ENCODE assay signal across 12 mouse cellular contexts in the genomic region with DNA sequence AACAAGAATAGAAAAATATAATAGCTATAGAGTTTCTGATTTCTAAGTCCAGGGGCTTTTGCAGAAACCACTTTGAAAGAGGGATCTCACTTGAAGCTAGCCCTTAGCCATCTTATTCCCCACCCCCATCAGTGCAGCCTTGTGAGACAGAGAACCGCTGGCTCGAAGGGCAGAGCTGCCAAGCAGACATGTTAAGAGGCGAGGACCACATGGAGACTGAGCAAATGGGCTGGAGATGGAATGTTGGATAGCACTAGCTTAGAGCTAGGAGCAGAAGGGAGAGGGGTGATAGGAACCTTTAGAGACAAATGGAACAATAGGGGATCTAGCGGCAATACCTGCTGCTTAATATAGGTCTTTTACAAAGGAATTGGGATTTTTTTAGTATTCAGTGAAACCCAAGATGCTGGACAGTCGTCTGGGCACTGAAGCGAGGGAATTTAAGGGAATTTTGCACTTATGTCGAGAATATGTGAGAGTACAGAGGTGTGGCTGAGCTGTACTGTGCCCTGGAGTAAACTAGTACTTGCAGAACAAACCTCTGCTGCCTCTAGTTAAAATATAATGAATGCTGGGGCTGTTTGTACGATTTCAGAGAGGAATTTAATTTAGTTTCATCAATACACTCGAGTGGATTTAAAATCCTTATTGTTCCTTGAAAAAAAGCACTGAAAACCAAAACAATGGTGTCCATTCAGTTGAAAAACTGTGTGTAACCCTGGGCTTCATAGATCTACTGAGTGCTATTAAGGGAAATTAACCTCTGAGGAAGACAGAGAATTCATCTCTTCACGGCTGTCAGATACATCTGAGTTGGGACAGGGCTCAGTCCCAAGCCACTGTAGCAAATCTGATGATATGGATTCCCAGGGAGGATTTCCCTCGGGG.
DNase-seq lines count a peak whose midpoint lies in the region; ATAC-seq lines count a peak whose summit lies in the region.
"Had no signal": no experiment of that assay in that cellular context is flagged by ENCODE, and none has a peak within 500 bp of the region (broad histone marks: within the 10 kb centered on the region; RNA-seq: fewer than 3 reads in every experiment).

No protein-coding gene starts in this region.

- no peak overlapping the region for H3K9ac ChIP-seq in neural tube, embryonic 12.5 days
- H3K9ac ChIP-seq in neural tube, embryonic 15.5 days (replicated peaks), result no peak overlapping the region
- no peak overlapping the region for H3K9ac ChIP-seq in hindbrain, embryonic 12.5 days
- no peak overlapping the region for H3K9ac ChIP-seq in midbrain, embryonic 16.5 days (ENCODE audit: low read depth, low read length)

- no peak overlapping the region for H3K4me2 ChIP-seq in neural tube, embryonic 12.5 days (replicated peaks)
- no peak overlapping the region for H3K4me2 ChIP-seq in neural tube, embryonic 15.5 days
- H3K4me2 ChIP-seq in hindbrain, embryonic 12.5 days (replicated peaks), result no peak overlapping the region
- H3K4me2 ChIP-seq in midbrain, embryonic 16.5 days (ENCODE audit: low read length), result no peak overlapping the region
- H3K4me2 ChIP-seq: liver, embryonic 11.5 days had no signal

- H3K4me1 ChIP-seq in heart, embryonic 10.5 days, result 0 out of 2 replicates have a peak, but pooled peaks cover 8% of the 10 kb centered on the region
- peaks cover 25% of the 10 kb centered on the region for H3K4me1 ChIP-seq in neural tube, embryonic 12.5 days
- H3K4me1 ChIP-seq in neural tube, embryonic 15.5 days, result peaks cover 17% of the 10 kb centered on the region
- H3K4me1 ChIP-seq in hindbrain, embryonic 12.5 days, result peaks cover 27% of the 10 kb centered on the region
- H3K4me1 ChIP-seq in midbrain, embryonic 16.5 days (ENCODE audit: control insufficient read depth, insufficient read depth, low read length), result peaks cover 17% of the 10 kb centered on the region
- H3K4me1 ChIP-seq: megakaryocyte, embryonic 14.5 days had no signal

- no peak overlapping the region for H3K4me3 ChIP-seq in heart, embryonic 10.5 days
- H3K4me3 ChIP-seq in neural tube, embryonic 12.5 days, result no peak overlapping the region
- H3K4me3 ChIP-seq in neural tube, embryonic 15.5 days (replicated peaks), result no peak overlapping the region
- H3K4me3 ChIP-seq in hindbrain, embryonic 12.5 days, result no peak overlapping the region
- H3K4me3 ChIP-seq in midbrain, embryonic 16.5 days (ENCODE audit: low read depth, low read length), result no peak overlapping the region
- H3K4me3 ChIP-seq: layer of hippocampus, adult 2 months; megakaryocyte, embryonic 14.5 days had no signal

- peak; percentile 68 for DNase-seq in heart, adult 11 months
- DNase-seq in heart, embryonic 10.5 days (ENCODE audit: low spot score), result no peak
- DNase-seq in cerebellum, adult 11-12 months, result no peak
- no peak for DNase-seq in thymus, postnatal 25 days
- DNase-seq: cerebellum, adult 8-10 months had no signal

- no peaks in the 10 kb centered on the region for H3K27me3 ChIP-seq in heart, embryonic 10.5 days (ENCODE audit: insufficient read depth, poor library complexity, severe bottlenecking)
- no peaks in the 10 kb centered on the region for H3K27me3 ChIP-seq in neural tube, embryonic 12.5 days (replicated peaks)
- H3K27me3 ChIP-seq in neural tube, embryonic 15.5 days (replicated peaks), result no peaks in the 10 kb centered on the region
- H3K27me3 ChIP-seq in hindbrain, embryonic 12.5 days, result no peaks in the 10 kb centered on the region
- no peaks in the 10 kb centered on the region for H3K27me3 ChIP-seq in midbrain, embryonic 16.5 days (ENCODE audit: control insufficient read depth, insufficient read depth, low read depth, low read length)
- H3K27me3 ChIP-seq: megakaryocyte, embryonic 14.5 days had no signal

- no peaks in the 10 kb centered on the region for H3K36me3 ChIP-seq in heart, embryonic 10.5 days
- H3K36me3 ChIP-seq in neural tube, embryonic 12.5 days, result no peaks in the 10 kb centered on the region
- no peaks in the 10 kb centered on the region for H3K36me3 ChIP-seq in neural tube, embryonic 15.5 days
- no peaks in the 10 kb centered on the region for H3K36me3 ChIP-seq in hindbrain, embryonic 12.5 days
- H3K36me3 ChIP-seq in midbrain, embryonic 16.5 days (ENCODE audit: control insufficient read depth, insufficient read depth, low read length), result no peaks in the 10 kb centered on the region

- 0 out of 2 replicates have a peak, but pooled peaks have one; percentile 1 for ATAC-seq in neural tube, embryonic 12.5 days (ENCODE audit: low FRiP score, low read depth)
- ATAC-seq in neural tube, embryonic 15.5 days (ENCODE audit: low FRiP score), result no peak
- ATAC-seq in hindbrain, embryonic 12.5 days (ENCODE audit: low FRiP score), result peak; percentile 68
- ATAC-seq in midbrain, embryonic 16.5 days, result peak; percentile 67

- WGBS in heart, embryonic 10.5 days, result 47% methylated on average over 11 of the region's 11 CpGs
- 49% methylated on average over 11 of the region's 11 CpGs for WGBS in neural tube, embryonic 12.5 days
- 40% methylated on average over 11 of the region's 11 CpGs for WGBS in neural tube, embryonic 15.5 days
- WGBS in hindbrain, embryonic 12.5 days, result 34% methylated on average over 11 of the region's 11 CpGs
- WGBS in midbrain, embryonic 16.5 days, result 25% methylated on average over 11 of the region's 11 CpGs

- no peak overlapping the region for H3K27ac ChIP-seq in heart, embryonic 10.5 days
- no peak overlapping the region for H3K27ac ChIP-seq in neural tube, embryonic 12.5 days
- no peak overlapping the region for H3K27ac ChIP-seq in neural tube, embryonic 15.5 days (replicated peaks)
- 0 out of 2 replicates have a peak overlapping the region, but pooled peaks have one; percentile 44 for H3K27ac ChIP-seq in hindbrain, embryonic 12.5 days
- no peak overlapping the region for H3K27ac ChIP-seq in midbrain, embryonic 16.5 days (ENCODE audit: low read length)
- H3K27ac ChIP-seq: layer of hippocampus, adult 2 months had no signal

- H3K9me3 ChIP-seq in heart, embryonic 10.5 days, result no peaks in the 10 kb centered on the region
- H3K9me3 ChIP-seq in neural tube, embryonic 12.5 days, result no peaks in the 10 kb centered on the region
- H3K9me3 ChIP-seq in neural tube, embryonic 15.5 days (replicated peaks), result no peaks in the 10 kb centered on the region
- H3K9me3 ChIP-seq in hindbrain, embryonic 12.5 days (replicated peaks), result no peaks in the 10 kb centered on the region
- H3K9me3 ChIP-seq in midbrain, embryonic 16.5 days (replicated peaks; ENCODE audit: control insufficient read depth, low read length, poor library complexity, severe bottlenecking), result no peaks in the 10 kb centered on the region
